Mouse (Mus musculus) spleen, adult 2 months (tissue): ENCODE data around the gene Zfp638. TPM values are rescaled to one million over a fixed set of nuclear protein-coding genes. Genes with fewer than 3 reads are reported as not detected.

Source experiments
- DNase-seq, 2 experiments: peaks; one replicate each; pipeline versions ENCODE4 v3.0.0 to v3.0.0-alpha.2; 2012 to 2021; ENCODE audit warnings: low spot score in 2 of 2, low read depth in 1 of 2
- H3K27ac ChIP-seq: fragments of 200-500 bp; 2 replicates; pipeline ENCODE4 v1.5.1; 2012; ENCODE audit warnings: low read length, inconsistent platforms; ENCODE audit not compliant: insufficient read depth
- H3K27me3 ChIP-seq: fragments of 200-500 bp; 2 replicates; pipeline ENCODE4 v1.6.1; 2012; ENCODE audit warnings: mild to moderate bottlenecking, moderate library complexity, low read length, inconsistent platforms; ENCODE audit not compliant: control insufficient read depth, insufficient read depth
- H3K36me3 ChIP-seq: fragments of 200-500 bp; 2 replicates; pipeline ENCODE4 v1.6.1; 2012; ENCODE audit warnings: mild to moderate bottlenecking, low read length, inconsistent platforms; ENCODE audit not compliant: control insufficient read depth, insufficient read depth
- H3K4me1 ChIP-seq: fragments of 200-500 bp; 2 replicates; pipeline ENCODE4 v1.6.1; 2011; ENCODE audit warnings: inconsistent platforms; ENCODE audit not compliant: control insufficient read depth, insufficient read depth, insufficient read length
- H3K4me3 ChIP-seq: fragments of 200-500 bp; 2 replicates; pipeline ENCODE4 v1.5.1; 2011; ENCODE audit warnings: mild to moderate bottlenecking, inconsistent platforms; ENCODE audit not compliant: insufficient read depth, insufficient read length; ENCODE audit errors: extremely low read depth
- CTCF ChIP-seq: fragments of 200-500 bp; IDR thresholded peaks from 2 replicates; pipeline ENCODE4 v1.5.1; 2011; ENCODE audit warnings: mild to moderate bottlenecking, inconsistent platforms; ENCODE audit not compliant: insufficient read depth, insufficient read length, insufficient replicate concordance; ENCODE audit errors: extremely low read depth
- POLR2A ChIP-seq: fragments of 200-500 bp; IDR thresholded peaks from 2 replicates; pipeline ENCODE4 v1.6.1; 2011; ENCODE audit warnings: low read depth, low read length, inconsistent platforms
- WGBS: fragments of 180-500 bp; shearing (Covaris S2); methylation state at CpG from one replicate; pipeline ENCODE4 v1.1.7; 2018; 5-methylcytosine and 5-hydroxymethylcytosine counted together
- polyA plus RNA-seq: library from polyadenylated mRNA; depleted of rRNA; stranded (reverse); fragments of >200 nt; gene quantifications from 2 replicates; pipeline ENCODE4 v1.2.3, GENCODE M21; 2012

Gene Zfp638
- polyA plus RNA-seq, 1 experiment: 8.7 TPM

DNA sequence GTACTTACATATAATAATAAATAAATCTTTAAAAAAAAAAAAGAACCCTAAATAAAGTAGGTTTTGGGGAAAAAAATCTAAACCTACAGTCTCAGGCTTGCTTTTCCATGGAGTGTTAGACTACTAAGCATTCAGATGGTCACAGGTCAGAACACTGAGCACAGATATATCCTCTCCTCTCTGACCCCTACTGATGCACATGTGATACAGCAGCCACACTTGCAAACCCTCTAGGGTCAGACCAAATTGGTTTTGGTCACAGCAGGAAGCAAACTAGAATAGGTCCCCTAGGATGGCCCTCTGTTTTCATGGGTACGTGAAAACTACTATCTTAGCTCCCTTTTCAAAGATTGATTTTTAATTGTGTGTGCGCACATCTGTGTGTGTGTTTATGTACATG is 30.1 kb upstream of the Zfp638 start:
- Histone ChIP-seq H3K4me1 (no peaks in the 10 kb centered on the region), H3K27ac (no peak overlapping the region), H3K36me3 (no peaks in the 10 kb centered on the region), H3K27me3 (no peaks in the 10 kb centered on the region), H3K4me3 (no peak overlapping the region)
- no peak for DNase-seq
- TF ChIP-seq POLR2A (no peak), CTCF (no peak)
- 95% methylated on average over 2 of the region's 2 CpGs for WGBS

DNA sequence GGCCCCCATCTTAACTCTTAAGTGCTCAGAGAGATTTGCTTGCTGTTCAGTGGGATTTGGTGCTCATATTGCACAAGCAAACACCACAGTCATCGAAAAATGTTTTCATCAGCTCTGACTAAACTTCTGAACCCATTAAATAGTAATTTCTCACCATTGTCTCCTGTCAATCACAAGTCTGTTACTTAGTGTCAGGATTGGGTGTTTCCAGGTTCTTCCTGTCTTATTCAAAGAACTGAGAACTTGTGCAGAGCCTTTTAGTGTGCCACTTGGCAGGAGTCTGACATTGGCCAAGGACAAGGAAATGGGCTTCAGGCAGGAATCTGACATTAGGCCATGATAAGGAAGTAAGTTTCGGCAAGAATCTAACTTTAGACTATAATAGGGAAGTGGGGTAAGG is 28.9 kb upstream of the Zfp638 start:
- TF ChIP-seq POLR2A (no peak), CTCF (no peak)
- no peak for DNase-seq
- H3K4me3 ChIP-seq: no peak overlapping the region
- no peaks in the 10 kb centered on the region for H3K36me3 ChIP-seq
- WGBS: 69% methylated on average over 2 of the region's 2 CpGs
- no peaks in the 10 kb centered on the region for H3K4me1 ChIP-seq
- H3K27me3 ChIP-seq: no peaks in the 10 kb centered on the region
- H3K27ac ChIP-seq: no peak overlapping the region

DNA sequence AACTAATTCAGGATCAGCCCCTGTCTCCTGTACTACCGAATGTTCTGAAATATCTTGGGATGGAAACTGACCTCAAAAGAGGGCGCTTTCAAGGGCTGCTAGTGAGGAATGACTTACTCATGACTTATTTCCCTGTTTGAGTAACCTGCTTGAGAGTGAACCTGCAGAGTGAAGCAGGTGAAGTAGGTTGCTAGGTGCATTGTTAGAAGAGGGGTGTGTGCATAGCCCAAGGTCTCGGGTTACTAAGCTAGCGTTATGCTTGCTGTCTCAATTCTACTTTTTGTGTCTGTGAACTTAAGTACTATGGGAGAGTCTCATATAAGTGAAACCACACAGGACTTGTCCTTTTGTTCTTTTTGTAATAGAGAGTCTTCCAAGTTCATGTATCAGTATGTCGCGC is 26.8 kb upstream of the Zfp638 start:
- H3K36me3 ChIP-seq: no peaks in the 10 kb centered on the region
- DNase-seq: no peak
- H3K27ac ChIP-seq: no peak overlapping the region
- TF ChIP-seq CTCF (no peak), POLR2A (no peak)
- H3K27me3 ChIP-seq: no peaks in the 10 kb centered on the region
- no peak overlapping the region for H3K4me3 ChIP-seq
- 93% methylated on average over 6 of the region's 6 CpGs for WGBS
- no peaks in the 10 kb centered on the region for H3K4me1 ChIP-seq

DNA sequence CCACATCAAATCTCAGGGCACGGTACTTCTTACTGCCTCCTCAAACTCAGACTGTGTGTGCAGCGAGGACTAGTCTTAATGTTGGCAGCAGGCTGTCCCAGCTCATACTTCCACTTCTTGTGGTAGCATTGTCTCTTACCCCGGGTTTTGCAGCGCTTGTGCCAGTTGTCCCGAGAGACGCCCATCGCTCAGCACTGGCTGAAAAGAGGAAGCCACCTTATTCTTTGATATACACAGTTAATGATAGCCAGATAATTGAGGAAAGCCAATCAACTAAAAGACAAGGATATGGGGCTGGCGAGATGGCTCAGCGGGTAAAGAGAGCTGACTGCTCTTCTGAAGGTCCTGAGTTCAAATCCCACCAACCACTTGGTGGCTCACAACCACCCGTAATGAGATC is 22.0 kb upstream of the Zfp638 start:
- TF ChIP-seq POLR2A: no peak
- TF ChIP-seq CTCF: no peak
- Histone ChIP-seq H3K27me3 (no peaks in the 10 kb centered on the region), H3K36me3 (no peaks in the 10 kb centered on the region), H3K27ac (no peak overlapping the region), H3K4me1 (no peaks in the 10 kb centered on the region), H3K4me3 (no peak overlapping the region)
- 44% methylated on average over 10 of the region's 10 CpGs for WGBS
- no peak for DNase-seq

DNA sequence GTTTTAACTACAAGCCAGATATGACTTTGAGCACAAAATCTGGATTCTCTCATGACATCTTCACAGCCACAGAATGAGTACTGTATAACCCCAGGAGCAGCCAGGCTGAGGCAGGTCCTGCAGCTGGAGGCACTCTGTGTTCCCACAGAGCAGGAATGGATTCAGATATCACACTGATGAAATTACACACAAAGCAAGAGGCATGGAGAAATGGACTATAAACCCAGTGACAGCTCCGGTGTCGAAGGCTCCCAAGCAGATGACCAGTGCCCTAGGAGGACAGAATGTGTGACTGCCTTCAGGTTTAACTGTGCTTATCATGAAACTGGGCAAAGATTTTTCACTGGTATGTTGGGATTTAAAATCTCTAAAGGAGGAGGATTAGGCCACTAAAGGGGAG is 20.8 kb upstream of the Zfp638 start:
- no peaks in the 10 kb centered on the region for H3K27me3 ChIP-seq
- 95% methylated on average over 2 of the region's 2 CpGs for WGBS
- H3K36me3 ChIP-seq: no peaks in the 10 kb centered on the region
- no peak for TF ChIP-seq POLR2A
- no peak for TF ChIP-seq CTCF
- H3K4me3 ChIP-seq: no peak overlapping the region
- H3K4me1 ChIP-seq: no peaks in the 10 kb centered on the region
- no peak for DNase-seq
- H3K27ac ChIP-seq: no peak overlapping the region

DNA sequence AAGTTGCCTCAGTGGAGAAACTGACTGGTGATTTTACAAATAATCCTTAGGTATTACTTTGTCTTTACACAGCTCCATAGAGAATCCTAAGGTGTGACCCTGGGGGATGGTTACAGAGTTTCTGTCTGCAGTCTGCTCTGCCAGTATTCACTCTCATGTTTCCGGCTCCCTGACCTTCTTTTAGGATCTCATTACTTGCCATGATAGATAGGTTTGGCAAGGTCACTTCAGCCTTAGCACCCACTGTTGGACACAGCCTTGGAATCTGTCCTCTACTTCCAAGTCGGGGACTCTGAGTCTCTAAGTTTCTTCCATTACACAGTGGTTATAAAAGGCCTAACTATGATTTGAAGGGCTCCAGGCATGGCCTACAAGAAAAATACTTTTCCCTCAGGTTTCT is 17.5 kb upstream of the Zfp638 start:
- no peak for DNase-seq
- H3K36me3 ChIP-seq: no peaks in the 10 kb centered on the region
- 87% methylated on average over 2 of the region's 2 CpGs for WGBS

DNA sequence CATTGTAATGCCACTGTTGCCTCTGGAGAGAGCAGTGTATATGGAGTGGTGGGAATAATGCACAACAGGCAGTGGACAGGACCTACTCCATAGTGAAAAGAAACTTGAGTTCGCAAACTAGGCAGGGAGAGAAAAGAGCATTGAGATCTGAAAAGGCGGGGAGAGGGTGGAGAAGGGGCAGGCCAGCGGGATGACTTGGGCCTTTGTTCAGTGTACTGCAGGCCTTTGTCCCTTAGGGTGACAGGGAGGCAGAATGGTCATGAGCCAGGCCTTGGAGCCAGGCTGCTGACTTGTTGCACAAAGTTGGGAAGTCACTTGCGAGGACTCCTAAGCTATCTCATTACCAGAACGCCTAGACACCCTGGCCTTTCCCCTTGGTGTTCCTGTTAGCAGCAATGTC is 9.4 kb upstream of the Zfp638 start:
- Histone ChIP-seq H3K4me3 (no peak overlapping the region), H3K27me3 (no peaks in the 10 kb centered on the region), H3K27ac (no peak overlapping the region), H3K4me1 (no peaks in the 10 kb centered on the region), H3K36me3 (no peaks in the 10 kb centered on the region)
- no peak for DNase-seq
- WGBS: 89% methylated on average over 5 of the region's 5 CpGs
- TF ChIP-seq CTCF: no peak
- no peak for TF ChIP-seq POLR2A

More for the DNA sequence above, 17.5 kb upstream of the Zfp638 start:
- Histone ChIP-seq H3K4me3 (no peak overlapping the region), H3K4me1 (no peaks in the 10 kb centered on the region), H3K27ac (no peak overlapping the region), H3K27me3 (no peaks in the 10 kb centered on the region)
- no peak for TF ChIP-seq CTCF

DNA sequence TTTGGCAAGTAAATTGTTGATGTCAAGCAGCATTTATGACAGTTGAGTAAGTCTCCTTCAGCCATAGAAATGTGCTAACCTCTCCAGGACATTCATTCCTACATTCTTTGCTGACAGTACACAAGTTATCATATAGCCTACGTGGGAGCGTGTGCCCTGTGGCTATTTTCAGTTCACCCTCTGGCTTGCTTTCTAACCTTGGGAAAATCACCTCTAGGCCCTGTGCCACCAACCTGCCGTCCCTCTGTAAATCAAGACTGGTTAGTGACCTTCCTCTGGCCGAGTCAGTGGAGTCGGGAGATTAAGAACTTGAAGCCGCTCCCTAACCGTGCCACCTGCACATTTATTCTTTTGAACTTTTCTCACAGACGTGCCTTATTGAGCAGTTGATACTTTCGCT is 6.9 kb upstream of the Zfp638 start:
- 90% methylated on average over 9 of the region's 9 CpGs for WGBS
- no peak for DNase-seq
- no peaks in the 10 kb centered on the region for H3K27me3 ChIP-seq
- TF ChIP-seq CTCF (no peak), POLR2A (no peak)
- no peaks in the 10 kb centered on the region for H3K4me1 ChIP-seq
- no peak overlapping the region for H3K27ac ChIP-seq
- H3K36me3 ChIP-seq: no peaks in the 10 kb centered on the region
- H3K4me3 ChIP-seq: no peak overlapping the region
